Mouse (Mus musculus) lung, postnatal 36 days (tissue): ENCODE results near the gene 1700007K13Rik.

Source experiments
- DNase-seq: peaks from one replicate; pipeline ENCODE4 v3.0.0; 2022; ENCODE audit warnings: mixed read lengths

The 1700007K13Rik gene

GRCm38 (mm10) chr2:28468486-28469225, 2.5 kb upstream of the 1700007K13Rik start:
- no peak for DNase-seq

- DNase-seq, result peak; percentile 88
Observed at GRCm38 (mm10) chr2:28467860-28468485, 1.8 kb upstream of the 1700007K13Rik start, which contains the start of gene Mrps2. Gene Mrps2, plus strand, starts transcription at chr2:28468066.

DNA sequence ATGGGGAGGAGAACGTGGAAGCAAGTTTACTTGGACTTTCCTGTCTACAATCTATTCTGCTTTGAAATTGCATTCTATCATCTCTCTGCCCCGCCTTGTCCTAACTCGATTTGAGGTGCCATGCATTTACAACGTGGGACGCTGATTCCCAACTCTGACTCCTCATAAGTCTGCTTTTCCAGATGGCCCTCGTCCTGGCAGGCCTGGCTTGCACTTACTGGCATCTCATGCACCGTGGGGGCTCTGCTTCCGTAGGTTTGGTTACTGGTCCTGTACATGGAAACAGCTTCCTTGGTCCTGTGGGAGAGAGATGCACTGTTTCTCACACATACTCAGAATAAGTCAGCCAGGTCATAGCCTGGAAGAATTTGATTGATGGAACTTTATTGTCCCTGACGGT, 1.2 kb downstream of the 1700007K13Rik start:
- no peak for DNase-seq

- DNase-seq, result peak; percentile 91
Observed at GRCm38 (mm10) chr2:28463919-28464318, 2.2 kb downstream of the 1700007K13Rik start.

GRCm38 (mm10) chr2:28456616-28457015, 9.5 kb downstream of the 1700007K13Rik start:
- DNase-seq, result no peak

- DNase-seq, result no peak
Observed at GRCm38 (mm10) chr2:28453539-28453938, 12.6 kb downstream of the 1700007K13Rik start.

DNA sequence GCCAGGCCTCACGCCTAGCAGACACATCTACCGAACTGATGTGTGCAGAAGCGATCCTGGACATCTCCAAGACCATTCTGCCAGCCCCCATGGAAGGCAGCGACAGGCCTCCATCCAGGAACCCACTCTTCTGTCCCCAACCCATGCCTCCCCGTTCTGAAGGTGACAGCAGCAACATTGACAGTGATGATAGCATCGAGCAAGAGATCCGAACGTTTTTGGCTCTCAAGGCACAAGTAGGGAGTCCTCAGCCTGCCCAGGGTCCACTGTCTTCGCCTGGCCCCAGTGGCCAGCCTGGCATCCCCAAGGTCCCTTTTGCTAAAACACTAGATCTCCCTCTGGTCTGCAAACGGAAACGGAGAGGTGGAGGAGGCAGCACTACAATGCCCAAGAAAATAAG, 14.5 kb downstream of the 1700007K13Rik start:
- DNase-seq, result no peak

- DNase-seq, result no peak
Observed at GRCm38 (mm10) chr2:28447315-28447670, 18.8 kb downstream of the 1700007K13Rik start.

DNA sequence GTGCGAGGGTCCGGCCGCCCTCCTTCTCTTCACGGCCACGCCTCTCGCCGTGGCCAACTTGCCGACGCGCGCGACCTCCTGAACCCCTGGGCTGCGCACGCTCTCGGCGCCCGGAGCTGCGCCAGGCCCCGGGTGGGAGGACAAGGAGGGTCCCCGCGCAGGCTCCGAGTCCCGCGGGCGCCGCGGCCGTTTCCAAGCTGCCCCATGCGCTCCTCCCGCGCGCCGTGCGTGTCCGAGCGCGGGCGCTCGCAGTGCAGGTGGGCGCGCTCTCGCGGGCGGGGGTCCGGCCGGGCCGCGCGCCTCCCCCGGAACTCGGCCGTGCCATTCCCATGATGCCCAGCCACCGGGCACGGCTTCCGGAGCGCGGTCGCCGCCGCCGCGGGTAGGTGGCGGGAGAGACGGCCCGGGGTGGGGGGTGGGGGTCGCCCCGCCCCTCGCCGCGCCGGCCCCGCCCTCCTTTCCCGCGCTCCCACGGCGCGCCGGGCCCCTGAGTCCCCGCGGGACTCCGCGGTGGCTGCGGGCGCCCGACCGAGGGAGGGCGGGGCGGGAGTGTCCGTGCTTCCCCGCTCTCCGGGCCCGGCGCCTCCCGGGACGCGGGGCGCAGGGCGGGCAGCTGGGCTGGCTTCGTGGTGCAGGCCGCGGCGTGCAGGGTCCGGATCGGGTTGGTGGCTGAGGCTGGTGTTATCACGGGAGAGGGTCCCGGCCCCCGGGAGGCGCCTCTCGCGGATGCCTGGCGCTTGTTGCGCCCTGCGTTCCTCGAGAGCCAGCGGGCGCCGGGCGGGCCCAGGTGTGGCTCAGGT, 19.4 kb downstream of the 1700007K13Rik start, which contains the start of gene Ppp1r26:
Gene Ppp1r26, plus strand, starts transcription at position 286 of the 800 bp plus-strand sequence.
- peak; percentile 37 for DNase-seq

DNA sequence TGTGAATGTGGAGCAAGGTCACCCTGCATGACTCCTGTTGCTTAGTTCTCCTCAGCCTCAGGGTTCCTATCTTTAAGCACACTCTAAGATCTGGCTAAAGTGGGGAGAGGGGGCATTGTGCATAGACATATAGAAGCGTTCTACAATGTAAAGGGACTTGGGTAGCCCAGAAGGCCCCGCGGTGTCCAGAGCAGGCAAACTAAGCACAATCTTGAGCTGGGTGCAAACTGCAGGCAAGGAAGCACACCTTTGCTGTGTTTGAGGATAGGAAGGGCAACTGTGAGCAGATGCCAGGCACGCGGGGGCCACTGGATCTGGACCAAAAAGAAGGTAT, 20.0 kb downstream of the 1700007K13Rik start:
- DNase-seq, result no peak

DNA sequence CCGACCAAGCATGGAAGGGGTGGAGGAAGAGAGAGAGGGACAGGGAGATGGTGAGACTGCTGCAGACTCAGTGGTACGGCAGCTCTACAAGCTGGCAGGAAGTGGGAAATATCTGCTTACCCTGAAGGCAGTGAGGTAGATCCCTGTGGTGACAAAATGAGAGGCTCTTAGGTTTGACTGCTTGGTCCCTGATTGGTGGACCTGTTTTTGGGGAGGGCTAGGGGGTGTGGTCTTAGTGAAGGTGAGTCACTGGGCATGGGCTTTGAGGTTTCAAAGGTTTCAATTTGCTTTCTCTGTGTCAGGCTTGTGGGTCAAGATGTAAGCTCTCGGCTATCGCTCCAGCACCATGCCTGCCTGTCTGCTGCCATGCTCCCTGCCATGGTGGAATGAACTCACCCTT, 21.1 kb downstream of the 1700007K13Rik start:
- no peak for DNase-seq

GRCm38 (mm10) chr2:28440842-28441241, 25.3 kb downstream of the 1700007K13Rik start:
- DNase-seq, result no peak

DNA sequence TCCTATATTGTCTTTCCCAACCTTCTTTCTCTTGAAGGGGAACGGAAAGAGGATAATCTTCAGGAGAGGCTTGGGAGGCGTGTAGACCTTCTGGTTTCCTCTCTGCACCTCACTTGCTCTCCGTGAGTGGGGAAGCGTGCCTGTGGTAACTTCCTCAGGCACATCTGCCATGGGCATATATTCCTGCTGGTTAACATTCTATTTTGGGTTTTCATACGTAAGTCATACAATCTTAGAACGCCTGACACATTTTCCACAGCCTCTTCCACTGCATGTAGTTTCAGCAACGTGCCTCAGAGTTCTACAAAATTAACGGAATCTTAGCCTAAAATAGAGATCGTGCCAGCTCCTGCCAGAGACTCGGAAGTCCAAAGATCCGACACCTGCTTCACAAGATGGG, 30.7 kb downstream of the 1700007K13Rik start:
- no peak for DNase-seq

- DNase-seq, result no peak
Observed at GRCm38 (mm10) chr2:28433512-28433911, 32.6 kb downstream of the 1700007K13Rik start.

DNA sequence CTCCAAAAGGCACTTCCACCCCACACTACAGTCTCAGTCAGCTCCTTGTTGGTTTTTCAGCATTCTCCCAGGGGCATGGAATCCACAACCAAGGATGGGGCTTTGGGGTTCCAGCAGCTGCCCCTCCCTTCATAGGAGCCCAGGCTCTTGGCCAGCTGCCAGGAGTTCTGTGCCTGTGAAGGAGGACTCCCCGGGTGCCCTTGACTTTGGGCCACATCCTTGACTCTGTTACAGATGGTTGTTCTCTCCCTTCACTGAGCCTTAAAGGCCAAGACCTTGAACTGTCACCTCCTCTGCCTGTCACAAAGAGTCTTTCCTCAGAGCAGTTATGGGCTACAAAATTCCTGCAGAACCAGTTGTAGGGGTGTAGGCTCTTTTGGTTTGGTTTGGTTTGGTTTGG, 33.3 kb downstream of the 1700007K13Rik start:
- DNase-seq, result peak; percentile 63

DNA sequence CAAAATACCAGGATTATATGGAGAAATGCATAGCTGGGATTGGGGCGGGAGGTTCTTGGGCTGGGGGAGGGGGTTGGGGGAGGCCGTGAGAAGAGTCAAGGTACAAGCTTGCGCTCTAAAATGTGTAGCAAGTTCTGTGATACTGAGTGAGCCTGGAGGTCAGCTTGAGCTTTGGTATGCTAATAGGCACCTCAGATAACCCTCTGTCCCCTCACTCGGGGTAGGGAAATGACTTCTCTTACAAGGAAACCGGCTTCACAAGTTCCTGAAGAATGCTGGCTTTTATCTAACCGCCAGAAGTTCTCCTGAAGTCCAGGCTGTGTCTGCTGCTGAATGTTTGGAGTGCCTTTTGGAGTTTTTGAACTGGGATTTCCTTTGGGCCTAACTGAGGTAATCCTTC, 35.3 kb downstream of the 1700007K13Rik start:
- no peak for DNase-seq

GRCm38 (mm10) chr2:28427226-28427625, 38.9 kb downstream of the 1700007K13Rik start:
- DNase-seq, result no peak

- DNase-seq, result peak; percentile 74
Observed at GRCm38 (mm10) chr2:28423167-28423566, 43.0 kb downstream of the 1700007K13Rik start.

DNA sequence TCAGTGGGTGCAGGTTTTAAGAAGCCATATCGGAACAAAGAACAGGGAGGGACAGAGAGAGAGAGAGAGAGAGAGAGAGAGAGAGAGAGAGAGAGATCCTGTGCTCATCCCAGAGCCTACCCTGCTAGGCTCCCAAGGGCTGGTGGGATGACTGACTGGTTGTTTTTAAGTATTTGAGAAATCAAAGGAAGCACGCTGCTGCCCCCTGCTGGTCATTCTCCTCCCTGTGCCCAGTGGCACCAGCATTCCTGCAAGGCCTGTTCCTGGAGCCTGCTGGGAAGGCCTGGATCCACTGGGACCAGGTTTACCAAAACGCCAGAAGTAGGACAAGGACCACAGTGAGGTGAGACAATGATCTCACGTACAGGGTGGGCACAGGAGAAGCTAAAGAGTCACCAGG, 46.2 kb downstream of the 1700007K13Rik start:
- peak; percentile 94 for DNase-seq

DNA sequence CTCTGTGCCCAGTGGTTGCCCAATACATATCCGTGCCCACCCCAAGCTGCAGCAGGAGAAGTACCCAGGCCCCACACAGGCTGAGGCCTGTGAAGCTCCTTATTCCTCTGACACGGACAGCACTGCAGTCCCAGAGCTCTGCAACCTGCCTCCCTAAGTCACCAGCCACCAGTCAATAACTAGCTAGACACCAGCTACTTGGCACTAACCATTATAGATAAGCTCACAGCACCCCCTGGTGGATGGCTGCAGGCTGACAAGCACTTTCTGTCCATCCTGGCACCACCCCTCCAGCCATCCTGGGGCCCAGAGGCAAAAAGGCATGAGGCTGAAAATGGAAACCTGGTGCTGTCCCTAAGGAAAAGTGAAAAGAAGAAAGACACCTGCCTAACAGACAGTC, 48.1 kb downstream of the 1700007K13Rik start:
- peak; percentile 92 for DNase-seq

DNA sequence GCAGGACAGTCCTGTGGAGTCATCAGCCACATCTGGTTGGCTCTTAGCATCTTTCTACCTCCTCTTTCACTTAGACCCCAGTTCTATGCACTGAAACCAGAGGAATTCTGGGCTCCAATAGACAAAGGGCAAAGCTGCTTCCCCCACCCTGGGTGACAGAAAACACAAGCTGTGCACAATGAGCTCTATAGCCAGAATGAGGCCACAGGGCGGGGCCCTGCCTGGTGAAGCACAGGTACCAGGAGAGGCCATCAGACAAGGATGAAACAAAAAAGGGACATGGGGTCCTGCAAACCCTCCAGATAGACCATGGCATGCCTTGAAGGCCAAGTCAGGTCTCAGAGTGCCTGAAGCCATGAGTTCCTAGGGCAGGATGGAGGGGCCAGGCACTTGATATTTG, 49.6 kb downstream of the 1700007K13Rik start:
- DNase-seq, result no peak

DNA sequence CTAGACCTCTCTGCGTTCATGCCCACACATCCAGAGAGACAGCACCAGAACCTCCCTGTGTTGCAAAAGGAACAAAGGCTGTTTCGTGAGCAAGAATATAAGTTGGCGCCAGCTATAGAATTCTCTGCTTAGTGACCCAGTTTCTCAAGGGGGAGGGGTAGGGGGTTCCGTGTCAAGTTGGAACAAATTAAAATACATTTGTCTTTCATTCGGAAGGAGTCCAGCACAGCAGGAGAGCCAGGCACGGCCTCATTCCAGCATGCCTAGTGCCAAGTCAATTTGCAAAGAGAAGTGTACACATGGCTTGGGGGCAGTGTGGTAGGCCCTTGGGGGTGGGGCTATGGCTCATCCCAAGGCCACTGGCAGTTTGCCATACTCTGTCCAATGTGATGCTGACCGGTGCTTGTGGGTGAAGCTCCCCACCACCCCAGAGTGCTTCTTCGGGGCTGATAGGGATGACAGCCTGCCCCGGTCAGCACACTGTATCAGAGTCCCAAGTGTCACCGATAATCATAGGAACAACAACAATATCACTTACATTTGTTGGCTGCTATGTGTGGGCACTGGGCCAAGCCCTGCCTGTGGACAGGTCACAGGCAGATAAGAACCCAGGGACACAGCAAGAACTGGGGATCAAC, 50.6 kb downstream of the 1700007K13Rik start:
- no peak for DNase-seq

GRCm38 (mm10) chr2:28414757-28415137, 51.4 kb downstream of the 1700007K13Rik start:
- DNase-seq, result no peak
